Mouse (Mus musculus): ENCODE measurements around the gene Dph7. TPM values are rescaled to one million over a fixed set of nuclear protein-coding genes. Genes with fewer than 3 reads are reported as not detected.
"Not testable (repeated sequence)": the region's sequence is repeated elsewhere in the genome, so short reads cannot be mapped to it uniquely, and the experiment has no call there.

Gene Dph7
- polyA plus RNA-seq, 1 experiment from 2014 or later = 39.6 TPM

DNA sequence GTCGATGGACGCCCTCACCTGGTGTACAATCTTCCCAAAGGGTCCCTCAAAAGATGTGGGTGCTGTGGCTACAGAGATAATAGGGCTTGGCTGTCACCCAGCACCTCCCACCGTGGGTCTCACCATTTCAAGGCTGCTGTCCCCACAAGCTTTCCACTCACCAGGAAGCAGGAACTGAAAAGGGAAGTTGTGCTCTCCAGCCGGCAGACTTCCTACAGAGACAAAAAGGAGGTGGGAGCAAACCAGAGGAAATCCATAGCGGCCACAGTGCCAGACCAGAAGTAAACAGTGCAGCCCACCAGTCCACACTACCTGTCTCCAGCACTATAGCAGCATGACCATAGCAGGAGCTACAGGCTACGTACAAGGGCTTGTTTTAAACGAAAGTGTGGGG is 35.2 kb upstream of the Dph7 start:
- 83% methylated on average over 7 of the region's 7 CpGs for WGBS

DNA sequence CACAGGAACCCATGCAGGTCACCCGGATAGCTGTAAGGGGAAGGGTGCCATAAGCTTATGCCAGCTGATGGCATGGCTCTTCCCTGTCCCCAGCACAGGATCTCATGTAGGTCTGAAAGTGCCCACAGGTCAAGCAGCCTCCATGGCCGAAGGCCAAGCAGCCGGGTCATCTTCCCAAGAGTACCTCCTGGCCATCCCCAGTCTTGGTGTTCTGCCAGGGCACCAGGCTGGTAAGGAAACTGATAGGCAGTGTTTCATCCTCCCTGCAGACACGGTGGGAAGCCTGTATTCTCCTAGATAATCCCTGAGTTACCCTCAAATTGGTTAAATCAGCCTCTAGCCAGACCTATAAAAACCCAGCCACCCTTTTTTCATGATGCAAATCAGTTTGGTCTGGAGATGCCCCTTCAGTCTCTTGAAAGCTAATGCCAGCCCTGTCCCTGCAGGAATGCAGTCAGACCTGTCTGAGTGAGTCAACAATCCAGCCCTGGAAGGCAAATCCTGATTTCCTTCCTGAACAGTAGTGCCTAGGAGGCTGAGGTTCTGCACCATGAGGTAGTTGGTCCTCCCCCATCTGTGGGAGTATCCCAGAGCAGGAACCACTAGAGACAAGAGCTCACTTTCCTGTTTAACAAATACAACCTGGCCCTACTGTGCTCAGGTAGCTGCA is 34.3 kb upstream of the Dph7 start:
- Histone ChIP-seq H3K4me2 (ENCODE audit: low read depth, low read length) (no peak overlapping the region), H3K9ac (replicated peaks; ENCODE audit: low read depth, low read length) (no peak overlapping the region), H3K4me1 (ENCODE audit: control insufficient read depth, insufficient read depth, low read length) (no peaks in the 10 kb centered on the region), H3K27ac (ENCODE audit: low read depth, low read length) (no peak overlapping the region), H3K27me3 (ENCODE audit: control insufficient read depth, insufficient read depth, low read length) (no peaks in the 10 kb centered on the region), H3K4me3 (ENCODE audit: low read depth, low read length) (no peak overlapping the region), H3K9me3 (ENCODE audit: control insufficient read depth, low read length) (no peaks in the 10 kb centered on the region), H3K36me3 (ENCODE audit: control insufficient read depth, insufficient read depth, low read length) (no peaks in the 10 kb centered on the region)
- no peak for ATAC-seq (ENCODE audit: low read depth)
- WGBS = 78% methylated on average over 4 of the region's 4 CpGs

More for the DNA sequence above, 35.2 kb upstream of the Dph7 start:
- no peaks in the 10 kb centered on the region for H3K36me3 ChIP-seq (ENCODE audit: control insufficient read depth, insufficient read depth, low read length)
- H3K9me3 ChIP-seq (ENCODE audit: control insufficient read depth, low read length) = no peaks in the 10 kb centered on the region
- H3K27ac ChIP-seq (ENCODE audit: low read depth, low read length) = no peak overlapping the region
- no peak for ATAC-seq (ENCODE audit: low read depth)
- no peak overlapping the region for H3K4me3 ChIP-seq (ENCODE audit: low read depth, low read length)
- no peaks in the 10 kb centered on the region for H3K27me3 ChIP-seq (ENCODE audit: control insufficient read depth, insufficient read depth, low read length)
- no peaks in the 10 kb centered on the region for H3K4me1 ChIP-seq (ENCODE audit: control insufficient read depth, insufficient read depth, low read length)
- no peak overlapping the region for H3K4me2 ChIP-seq (ENCODE audit: low read depth, low read length)
- no peak overlapping the region for H3K9ac ChIP-seq (replicated peaks; ENCODE audit: low read depth, low read length)

DNA sequence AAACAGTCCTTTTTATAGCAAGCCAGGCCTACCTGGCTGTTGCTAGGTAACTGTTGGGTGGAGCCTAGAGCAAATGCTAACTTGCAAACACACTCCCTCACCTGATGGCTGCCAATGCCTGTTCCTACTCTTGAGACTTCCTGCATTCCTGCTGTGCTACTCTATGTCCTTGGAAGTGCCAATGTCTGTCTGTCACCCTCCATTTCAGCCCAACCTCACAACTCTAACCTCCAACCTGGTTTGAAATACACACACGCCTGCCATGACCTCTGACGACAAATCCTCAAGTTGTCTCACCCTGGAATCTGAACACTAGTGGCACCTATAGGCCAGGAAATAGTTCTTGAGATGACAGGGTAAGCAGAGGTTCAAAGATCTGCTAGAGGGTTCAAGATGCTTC is 33.1 kb upstream of the Dph7 start:
- Histone ChIP-seq H3K9me3 (ENCODE audit: control insufficient read depth, low read length) (no peaks in the 10 kb centered on the region), H3K4me1 (ENCODE audit: control insufficient read depth, insufficient read depth, low read length) (no peaks in the 10 kb centered on the region), H3K27me3 (ENCODE audit: control insufficient read depth, insufficient read depth, low read length) (no peaks in the 10 kb centered on the region), H3K4me3 (ENCODE audit: low read depth, low read length) (no peak overlapping the region), H3K4me2 (ENCODE audit: low read depth, low read length) (no peak overlapping the region), H3K27ac (ENCODE audit: low read depth, low read length) (no peak overlapping the region), H3K36me3 (ENCODE audit: control insufficient read depth, insufficient read depth, low read length) (no peaks in the 10 kb centered on the region), H3K9ac (replicated peaks; ENCODE audit: low read depth, low read length) (no peak overlapping the region)
- 64% methylated on average over 2 of the region's 2 CpGs for WGBS
- ATAC-seq (ENCODE audit: low read depth) = no peak

DNA sequence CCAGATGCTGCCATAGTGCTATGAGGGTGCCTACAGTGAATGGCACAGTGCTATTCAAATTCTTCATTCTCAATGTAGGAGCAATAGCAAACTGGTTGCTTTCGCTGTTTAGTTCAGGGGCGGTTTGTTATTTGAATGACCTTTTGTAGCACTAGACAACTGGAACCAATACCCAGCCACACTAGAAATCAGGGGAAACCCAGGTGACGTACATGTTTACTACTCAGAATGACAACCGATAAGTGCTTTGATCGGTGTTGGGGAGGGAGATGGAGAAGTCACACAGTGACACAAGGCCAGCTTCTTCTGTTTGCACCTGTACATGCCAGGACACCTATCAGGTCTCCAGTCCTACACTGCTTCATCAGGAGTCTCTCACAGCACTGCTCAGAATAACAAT is 32.6 kb upstream of the Dph7 start:
- WGBS = 89% methylated on average over 5 of the region's 5 CpGs
- H3K27ac ChIP-seq (ENCODE audit: low read depth, low read length) = no peak overlapping the region
- 0 out of 2 replicates have a peak, but pooled peaks cover 4% of the 10 kb centered on the region for H3K4me1 ChIP-seq (ENCODE audit: control insufficient read depth, insufficient read depth, low read length)
- no peaks in the 10 kb centered on the region for H3K27me3 ChIP-seq (ENCODE audit: control insufficient read depth, insufficient read depth, low read length)
- no peaks in the 10 kb centered on the region for H3K9me3 ChIP-seq (ENCODE audit: control insufficient read depth, low read length)
- H3K36me3 ChIP-seq (ENCODE audit: control insufficient read depth, insufficient read depth, low read length) = no peaks in the 10 kb centered on the region
- no peak overlapping the region for H3K9ac ChIP-seq (replicated peaks; ENCODE audit: low read depth, low read length)
- no peak for ATAC-seq (ENCODE audit: low read depth)
- H3K4me2 ChIP-seq (ENCODE audit: low read depth, low read length) = no peak overlapping the region
- no peak overlapping the region for H3K4me3 ChIP-seq (ENCODE audit: low read depth, low read length)

DNA sequence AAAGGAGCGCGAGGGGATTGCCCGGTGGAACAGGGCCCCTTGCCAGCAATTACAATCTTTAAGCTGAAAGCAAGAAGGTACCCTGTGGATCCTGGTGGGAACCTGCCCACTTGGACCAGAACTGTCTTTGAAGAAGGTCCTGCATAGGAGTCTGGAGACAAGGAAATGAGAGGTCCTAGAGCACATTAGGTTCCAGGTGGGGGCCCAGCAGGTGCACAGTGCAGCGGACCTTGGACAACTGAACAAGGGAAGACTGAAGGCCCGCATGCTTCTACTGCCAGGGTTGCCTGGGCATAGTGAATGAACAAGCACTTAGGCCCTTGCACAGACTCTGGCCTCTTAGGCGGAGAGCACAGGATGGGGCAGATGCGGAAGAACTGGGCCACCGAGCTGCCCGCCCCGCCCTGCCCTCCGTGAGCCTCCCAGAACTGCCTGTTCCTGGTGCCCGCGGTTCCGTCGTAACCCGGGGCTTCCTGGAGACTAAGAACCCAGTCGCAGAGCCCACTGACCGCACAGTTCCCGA is 27.7 kb upstream of the Dph7 start:
- H3K27me3 ChIP-seq (ENCODE audit: control insufficient read depth, insufficient read depth, low read length) = no peaks in the 10 kb centered on the region
- H3K4me1 ChIP-seq (ENCODE audit: control insufficient read depth, insufficient read depth, low read length) = 0 out of 2 replicates have a peak, but pooled peaks cover 6% of the 10 kb centered on the region
- H3K4me3 ChIP-seq (ENCODE audit: low read depth, low read length) = peak overlapping the region; percentile 64
- 3% methylated on average over 19 of the region's 19 CpGs for WGBS
- peak; percentile 55 for ATAC-seq (ENCODE audit: low read depth)
- peak overlapping the region; percentile 78 for H3K9ac ChIP-seq (replicated peaks; ENCODE audit: low read depth, low read length)
- no peaks in the 10 kb centered on the region for H3K9me3 ChIP-seq (ENCODE audit: control insufficient read depth, low read length)
- H3K36me3 ChIP-seq (ENCODE audit: control insufficient read depth, insufficient read depth, low read length) = no peaks in the 10 kb centered on the region
- H3K4me2 ChIP-seq (ENCODE audit: low read depth, low read length) = peak overlapping the region; percentile 82
- no peak overlapping the region for H3K27ac ChIP-seq (ENCODE audit: low read depth, low read length)

DNA sequence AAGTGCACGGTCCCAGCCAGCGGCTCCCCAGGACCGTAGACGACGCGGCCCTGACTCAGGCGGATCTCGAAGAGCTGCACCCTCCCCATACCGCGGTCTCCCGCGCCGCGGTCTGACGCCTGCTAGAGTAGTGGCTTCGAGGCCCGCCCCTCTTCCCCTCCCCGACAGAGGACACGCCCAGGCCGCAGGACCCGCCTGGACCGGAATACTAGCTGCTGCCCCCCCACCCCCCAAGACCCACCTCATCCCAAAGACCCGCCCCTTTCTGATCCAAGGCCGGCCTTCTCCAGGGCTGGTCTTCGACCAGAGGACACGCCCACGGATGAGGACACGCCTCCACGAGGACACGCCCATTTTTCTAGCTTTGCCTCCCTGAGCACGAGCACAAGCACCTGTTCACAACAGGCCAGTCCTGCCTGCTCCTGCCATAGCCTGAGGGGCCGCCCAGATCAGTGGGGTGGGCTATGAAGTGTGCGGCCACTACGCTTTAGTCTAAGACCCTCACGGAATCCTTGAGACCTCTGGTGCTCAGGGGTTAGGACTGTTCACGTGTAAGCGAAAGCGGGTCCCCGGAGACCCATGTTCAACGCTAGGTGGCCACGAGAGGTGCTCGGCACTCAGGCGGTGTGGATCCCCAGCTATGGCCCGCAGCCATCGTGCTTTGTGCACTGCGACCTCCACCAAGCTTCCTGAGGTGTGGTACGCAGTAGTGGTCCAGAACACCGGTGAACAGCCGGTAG is 27.0 kb upstream of the Dph7 start, which contains the start of gene Arrdc1:
TSS of gene Arrdc1 (minus strand) at position 196 of the 740 bp plus-strand sequence.
- under 1% methylated on average over 48 of the region's 49 CpGs for WGBS
- peak within 1 kb of the TSS; percentile 82 for H3K4me2 ChIP-seq (ENCODE audit: low read depth, low read length)
- 0 out of 2 replicates have a peak, but pooled peaks cover 6% of the 10 kb centered on the region for H3K4me1 ChIP-seq (ENCODE audit: control insufficient read depth, insufficient read depth, low read length)
- H3K27me3 ChIP-seq (ENCODE audit: control insufficient read depth, insufficient read depth, low read length) = no peaks in the 10 kb centered on the region
- peak; percentile 93 for ATAC-seq (ENCODE audit: low read depth)
- peak within 1 kb of the TSS; percentile 64 for H3K4me3 ChIP-seq (ENCODE audit: low read depth, low read length)
- no peaks in the 10 kb centered on the region for H3K9me3 ChIP-seq (ENCODE audit: control insufficient read depth, low read length)
- no peaks in the 10 kb centered on the region for H3K36me3 ChIP-seq (ENCODE audit: control insufficient read depth, insufficient read depth, low read length)
- no peak within 1 kb of the TSS for H3K27ac ChIP-seq (ENCODE audit: low read depth, low read length)
- H3K9ac ChIP-seq (replicated peaks; ENCODE audit: low read depth, low read length) = peak within 1 kb of the TSS; percentile 78

DNA sequence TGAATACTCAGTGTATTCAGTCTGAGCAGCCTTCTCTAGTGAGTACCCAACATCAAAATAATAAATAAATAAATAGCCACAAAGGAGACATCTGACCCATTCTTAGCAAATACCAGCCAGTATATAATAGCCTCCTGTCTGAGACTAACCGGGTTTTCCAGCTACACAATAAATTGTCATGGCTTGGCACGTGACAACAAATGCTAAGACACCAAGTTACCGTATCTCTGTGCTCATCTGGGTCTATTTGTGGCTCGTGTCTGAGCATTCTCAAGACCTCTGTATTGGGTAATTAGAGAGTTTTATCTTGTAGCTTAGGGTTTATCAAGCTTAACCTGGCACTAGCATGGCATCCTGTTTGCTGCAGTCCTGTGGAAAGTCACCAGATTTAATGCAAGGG is 20.1 kb upstream of the Dph7 start:
- no peak overlapping the region for H3K4me3 ChIP-seq (ENCODE audit: low read depth, low read length)
- ATAC-seq (ENCODE audit: low read depth) = no peak
- 66% methylated on average over 4 of the region's 4 CpGs for WGBS
- H3K9ac ChIP-seq (replicated peaks; ENCODE audit: low read depth, low read length) = no peak overlapping the region
- no peaks in the 10 kb centered on the region for H3K9me3 ChIP-seq (ENCODE audit: control insufficient read depth, low read length)
- no peaks in the 10 kb centered on the region for H3K27me3 ChIP-seq (ENCODE audit: control insufficient read depth, insufficient read depth, low read length)
- no peak overlapping the region for H3K27ac ChIP-seq (ENCODE audit: low read depth, low read length)
- H3K4me1 ChIP-seq (ENCODE audit: control insufficient read depth, insufficient read depth, low read length) = no peaks in the 10 kb centered on the region
- no peaks in the 10 kb centered on the region for H3K36me3 ChIP-seq (ENCODE audit: control insufficient read depth, insufficient read depth, low read length)
- H3K4me2 ChIP-seq (ENCODE audit: low read depth, low read length) = no peak overlapping the region

DNA sequence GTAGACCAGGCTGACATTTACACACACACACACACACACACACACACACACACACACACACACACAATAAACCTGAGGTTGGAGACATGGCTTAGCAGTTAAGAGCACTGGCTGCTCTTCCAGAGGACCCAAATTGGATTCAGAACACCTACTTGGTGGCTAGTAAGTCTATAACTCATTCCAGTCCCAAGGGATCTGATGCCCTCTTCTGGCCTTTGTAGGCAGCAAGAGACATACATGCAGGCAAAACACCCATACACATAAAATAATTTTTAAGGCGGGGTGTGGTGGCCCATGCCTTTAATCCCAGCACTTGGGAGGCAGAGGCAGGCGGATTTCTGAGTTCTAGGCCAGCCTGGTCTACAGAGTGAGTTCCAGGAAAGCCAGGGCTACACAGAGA is 17.9 kb upstream of the Dph7 start:
- not testable (repeated sequence) for H3K9ac ChIP-seq (replicated peaks; ENCODE audit: low read depth, low read length); H3K27ac ChIP-seq (ENCODE audit: low read depth, low read length); H3K9me3 ChIP-seq (ENCODE audit: control insufficient read depth, low read length); H3K27me3 ChIP-seq (ENCODE audit: control insufficient read depth, insufficient read depth, low read length); ATAC-seq (ENCODE audit: low read depth); H3K4me3 ChIP-seq (ENCODE audit: low read depth, low read length); H3K4me1 ChIP-seq (ENCODE audit: control insufficient read depth, insufficient read depth, low read length); H3K36me3 ChIP-seq (ENCODE audit: control insufficient read depth, insufficient read depth, low read length); H3K4me2 ChIP-seq (ENCODE audit: low read depth, low read length)
- 49% methylated on average over 2 of the region's 2 CpGs for WGBS
